In the genomic region with DNA sequence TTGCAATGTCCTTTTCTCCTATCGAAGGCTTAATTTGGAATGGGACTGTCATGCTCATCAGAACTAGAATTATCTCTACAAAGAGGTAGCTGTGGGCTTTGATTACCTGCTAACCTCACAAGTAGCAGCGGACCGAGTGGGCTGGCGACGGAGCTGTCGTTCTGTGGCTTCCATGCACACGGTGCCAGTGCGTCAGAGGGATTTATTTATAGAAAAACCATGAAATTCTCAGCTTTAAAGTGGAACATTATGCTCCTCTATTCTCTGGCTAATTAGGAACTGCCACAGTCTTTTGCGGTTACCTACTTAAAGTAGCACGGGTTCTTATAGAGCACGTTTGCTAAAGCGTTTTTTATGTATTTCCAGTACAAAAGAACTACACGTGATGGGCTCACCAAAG, we compare ENCODE assay signal across 20 mouse cellular contexts.
A peak's percentile ranks its signal among the peaks of the same experiment; 100 is the strongest.
DNase-seq lines count a peak whose midpoint lies in the region; ATAC-seq and TF ChIP-seq lines count a peak whose summit lies in the region.
"Had no signal": no experiment of that assay in that cellular context is flagged by ENCODE, and none has a peak within 500 bp of the region (broad histone marks: within the 10 kb centered on the region; RNA-seq: fewer than 3 reads in every experiment).

No protein-coding gene starts in this region.

- no peak for TF ChIP-seq CTCF in forebrain, postnatal 0 days (IDR thresholded peaks at IDR 0.05; ENCODE audit: low read depth)
- no peak for TF ChIP-seq CTCF in midbrain, postnatal 0 days (IDR thresholded peaks at IDR 0.05)

- H3K4me1 ChIP-seq in forebrain, postnatal 0 days (ENCODE audit: insufficient read depth): peaks cover 5% of the 10 kb centered on the region; the same call in 1 of the 2 replicates
- no peaks in the 10 kb centered on the region for H3K4me1 ChIP-seq in forebrain, embryonic 11.5 days (replicated peaks; ENCODE audit: control insufficient read depth, insufficient read depth, low read length)
- H3K4me1 ChIP-seq in midbrain, embryonic 11.5 days (ENCODE audit: control insufficient read depth, insufficient read depth, low read length): peaks cover 3% of the 10 kb centered on the region; the same call in 1 of the 2 replicates
- no peaks in the 10 kb centered on the region for H3K4me1 ChIP-seq in midbrain, postnatal 0 days (ENCODE audit: insufficient read depth, low read length)
- peaks cover 9% of the 10 kb centered on the region for H3K4me1 ChIP-seq in hindbrain, embryonic 13.5 days (replicated peaks)
- H3K4me1 ChIP-seq: embryonic facial prominence, embryonic 15.5 days; heart, embryonic 12.5 days had no signal

- H3K27me3 ChIP-seq in forebrain, postnatal 0 days (ENCODE audit: insufficient read depth, low read length): no peaks in the 10 kb centered on the region
- no peaks in the 10 kb centered on the region for H3K27me3 ChIP-seq in forebrain, embryonic 11.5 days (ENCODE audit: control insufficient read depth, insufficient read depth, low read length)
- H3K27me3 ChIP-seq in midbrain, embryonic 11.5 days (ENCODE audit: control insufficient read depth, insufficient read depth, low read length): no peaks in the 10 kb centered on the region
- H3K27me3 ChIP-seq in midbrain, postnatal 0 days (ENCODE audit: insufficient read depth, low read length): no peaks in the 10 kb centered on the region
- no peaks in the 10 kb centered on the region for H3K27me3 ChIP-seq in hindbrain, embryonic 13.5 days
- H3K27me3 ChIP-seq: embryonic facial prominence, embryonic 15.5 days; heart, embryonic 12.5 days had no signal

- 37% methylated on average over 13 of the region's 13 CpGs for WGBS in forebrain, postnatal 0 days
- 79% methylated on average over 13 of the region's 13 CpGs for WGBS in forebrain, embryonic 11.5 days
- WGBS in midbrain, embryonic 11.5 days: 80% methylated on average over 13 of the region's 13 CpGs
- WGBS in midbrain, postnatal 0 days: 38% methylated on average over 13 of the region's 13 CpGs
- 58% methylated on average over 13 of the region's 13 CpGs for WGBS in hindbrain, embryonic 13.5 days

- H3K4me3 ChIP-seq in forebrain, postnatal 0 days (ENCODE audit: low read depth, low read length): no peak overlapping the region
- H3K4me3 ChIP-seq in forebrain, embryonic 11.5 days (ENCODE audit: low read depth, low read length): no peak overlapping the region
- H3K4me3 ChIP-seq in midbrain, embryonic 11.5 days (ENCODE audit: low read depth, low read length): no peak overlapping the region
- no peak overlapping the region for H3K4me3 ChIP-seq in midbrain, postnatal 0 days (ENCODE audit: low read depth, low read length)
- H3K4me3 ChIP-seq in hindbrain, embryonic 13.5 days: no peak overlapping the region
- H3K4me3 ChIP-seq: embryonic facial prominence, embryonic 15.5 days; forebrain, embryonic 10.5 days; heart, embryonic 12.5 days; midbrain, embryonic 10.5 days had no signal

- no peak overlapping the region for H3K27ac ChIP-seq in forebrain, postnatal 0 days (ENCODE audit: low read depth, low read length)
- no peak overlapping the region for H3K27ac ChIP-seq in forebrain, embryonic 11.5 days (ENCODE audit: low read depth, low read length)
- H3K27ac ChIP-seq in midbrain, embryonic 11.5 days (ENCODE audit: low read depth, low read length): no peak overlapping the region
- no peak overlapping the region for H3K27ac ChIP-seq in midbrain, postnatal 0 days (ENCODE audit: low read depth, low read length)
- no peak overlapping the region for H3K27ac ChIP-seq in hindbrain, embryonic 13.5 days
- H3K27ac ChIP-seq: embryonic facial prominence, embryonic 15.5 days; forebrain, embryonic 10.5 days; liver, embryonic 14.5 days; macrophage; midbrain, embryonic 10.5 days had no signal

- no peaks in the 10 kb centered on the region; the same call in 1 of the 2 replicates for H3K36me3 ChIP-seq in forebrain, postnatal 0 days (ENCODE audit: insufficient read depth)
- H3K36me3 ChIP-seq in forebrain, embryonic 11.5 days (ENCODE audit: control insufficient read depth, insufficient read depth, low read length): no peaks in the 10 kb centered on the region
- H3K36me3 ChIP-seq in midbrain, embryonic 11.5 days (ENCODE audit: control insufficient read depth, insufficient read depth, low read length): no peaks in the 10 kb centered on the region
- H3K36me3 ChIP-seq in midbrain, postnatal 0 days (ENCODE audit: insufficient read depth, low read length): no peaks in the 10 kb centered on the region
- no peaks in the 10 kb centered on the region for H3K36me3 ChIP-seq in hindbrain, embryonic 13.5 days
- H3K36me3 ChIP-seq: embryonic facial prominence, embryonic 15.5 days; forebrain, embryonic 10.5 days; heart, embryonic 12.5 days; midbrain, embryonic 10.5 days had no signal

- DNase-seq in forebrain, postnatal 0 days: peak; percentile 29
- no peak for DNase-seq in forebrain, embryonic 11.5 days (ENCODE audit: low spot score)
- peak; percentile 76 for DNase-seq in midbrain, embryonic 11.5 days (ENCODE audit: low spot score, missing footprints)
- DNase-seq in midbrain, postnatal 0 days (ENCODE audit: low spot score): no peak
- DNase-seq in right cerebral cortex, adult 2 months (ENCODE audit: low spot score in 2 of 2): peak; percentile 66 to 70
- no peak for DNase-seq in thymus, postnatal 25 days
- DNase-seq: adrenal gland, postnatal 14 days; cerebellum, adult 11-12 months; cerebellum, postnatal 25 days; heart, adult 11 months; heart, postnatal 4 days; kidney, adult 11 months; thymus, postnatal 36 days had no signal

- no peaks in the 10 kb centered on the region for H3K9me3 ChIP-seq in forebrain, postnatal 0 days (ENCODE audit: low read length)
- no peaks in the 10 kb centered on the region for H3K9me3 ChIP-seq in forebrain, embryonic 11.5 days (ENCODE audit: control insufficient read depth, low read length)
- no peaks in the 10 kb centered on the region for H3K9me3 ChIP-seq in midbrain, embryonic 11.5 days (ENCODE audit: control insufficient read depth, low read length)
- H3K9me3 ChIP-seq in midbrain, postnatal 0 days (ENCODE audit: low read length): no peaks in the 10 kb centered on the region
- H3K9me3 ChIP-seq in hindbrain, embryonic 13.5 days: no peaks in the 10 kb centered on the region
- H3K9me3 ChIP-seq: embryonic facial prominence, embryonic 15.5 days; forebrain, embryonic 10.5 days; heart, embryonic 12.5 days; midbrain, embryonic 10.5 days had no signal

- no peak overlapping the region for H3K4me2 ChIP-seq in forebrain, postnatal 0 days (ENCODE audit: low read depth)
- H3K4me2 ChIP-seq in forebrain, embryonic 11.5 days (ENCODE audit: low read depth, low read length, severe bottlenecking): no peak overlapping the region
- no peak overlapping the region for H3K4me2 ChIP-seq in midbrain, embryonic 11.5 days
- no peak overlapping the region for H3K4me2 ChIP-seq in midbrain, postnatal 0 days (ENCODE audit: low read depth, low read length, poor library complexity, severe bottlenecking)
- H3K4me2 ChIP-seq in hindbrain, embryonic 13.5 days: no peak overlapping the region
- H3K4me2 ChIP-seq: embryonic facial prominence, embryonic 15.5 days; heart, embryonic 12.5 days had no signal

- 0 out of 2 replicates have a peak, but pooled peaks have one; percentile 32 for ATAC-seq in forebrain, postnatal 0 days
- ATAC-seq in forebrain, embryonic 11.5 days (replicated peaks; ENCODE audit: low FRiP score): no peak
- no peak for ATAC-seq in midbrain, embryonic 11.5 days (ENCODE audit: low FRiP score)
- ATAC-seq in midbrain, postnatal 0 days (ENCODE audit: low FRiP score): no peak
- ATAC-seq in hindbrain, embryonic 13.5 days (ENCODE audit: low FRiP score): no peak

- H3K9ac ChIP-seq in forebrain, postnatal 0 days: no peak overlapping the region; the same call in 1 of the 2 replicates
- H3K9ac ChIP-seq in forebrain, embryonic 11.5 days (ENCODE audit: low read length): no peak overlapping the region
- no peak overlapping the region for H3K9ac ChIP-seq in midbrain, embryonic 11.5 days (ENCODE audit: low read length)
- no peak overlapping the region for H3K9ac ChIP-seq in midbrain, postnatal 0 days (replicated peaks; ENCODE audit: low read length, poor library complexity, severe bottlenecking)
- no peak overlapping the region for H3K9ac ChIP-seq in hindbrain, embryonic 13.5 days
- H3K9ac ChIP-seq: embryonic facial prominence, embryonic 15.5 days; heart, embryonic 12.5 days; liver, embryonic 14.5 days had no signal

Comparison
In these comparisons a context has a peak if more than half of its experiments do, and no peak if none do; other contexts are left out.
1. DNase-seq: peak in forebrain, postnatal 0 days (single experiment), midbrain, embryonic 11.5 days (single experiment) and right cerebral cortex, adult 2 months (2 of 2); none in forebrain, embryonic 11.5 days (single experiment), midbrain, postnatal 0 days (single experiment) and thymus, postnatal 25 days (single experiment).